Mouse (Mus musculus) left cerebral cortex, adult 2 months (tissue): ENCODE measurements around the gene Ccdc171. TPM values are rescaled to one million over a fixed set of nuclear protein-coding genes. Genes with fewer than 3 reads are reported as not detected.

Experiments used
- DNase-seq, 2 experiments: peaks; one replicate each; pipeline ENCODE4 v3.0.0; 2021 to 2022; ENCODE audit warnings: low spot score in 2 of 2, mixed read lengths in 1 of 2; ENCODE audit errors: extremely low spot score in 1 of 2
- H3K27ac ChIP-seq: fragments of 200-600 bp; 2 replicates; pipeline ENCODE4 v1.8.1; 2022
- H3K4me3 ChIP-seq: fragments of 200-600 bp; 2 replicates; pipeline ENCODE4 v1.8.1; 2022
- CTCF ChIP-seq: fragments of 200-600 bp; IDR thresholded peaks from 2 replicates; pipeline ENCODE4 v1.8.1; 2022; ENCODE audit warnings: antibody characterized with exemption, mild to moderate bottlenecking, moderate library complexity
- intact Hi-C: fragments of 180-260 bp; cut with DNase I; formaldehyde crosslinking; loops from one replicate; pipeline ENCODE4 v1.15.1; 2025
- total RNA-seq, 2 experiments: library from RNA; stranded (reverse); gene quantifications; 2 replicates each; pipeline ENCODE4 v1.2.3; 2021

Gene Ccdc171
- total RNA-seq, 2 experiments from 2014 or later, result 3.6 to 4.8 TPM

- intact Hi-C loops, result no loop called here
- H3K4me3 ChIP-seq, result no peak overlapping the region
- no peak for TF ChIP-seq CTCF
- H3K27ac ChIP-seq, result no peak overlapping the region
- no peak for DNase-seq
These were observed 304.5 kb downstream of the Ccdc171 start for GRCm38 (mm10) chr4:83829718-83830459.

- Histone ChIP-seq H3K27ac (no peak overlapping the region), H3K4me3 (no peak overlapping the region)
- DNase-seq, result no peak
- TF ChIP-seq CTCF, result no peak
- intact Hi-C loops, result no loop called here
These were observed 305.8 kb downstream of the Ccdc171 start for GRCm38 (mm10) chr4:83830891-83831880.

GRCm38 (mm10) chr4:83839077-83839476 is 313.7 kb downstream of the Ccdc171 start:
- no peak for TF ChIP-seq CTCF
- Histone ChIP-seq H3K4me3 (no peak overlapping the region), H3K27ac (no peak overlapping the region)
- DNase-seq, result no peak
- intact Hi-C loops, result no loop called here

GRCm38 (mm10) chr4:83846304-83846703 is 321.0 kb downstream of the Ccdc171 start:
- no peak for DNase-seq
- no peak for TF ChIP-seq CTCF
- H3K4me3 ChIP-seq, result no peak overlapping the region
- intact Hi-C loops, result no loop called here
- H3K27ac ChIP-seq, result no peak overlapping the region

GRCm38 (mm10) chr4:83853885-83854284 is 328.5 kb downstream of the Ccdc171 start:
- Histone ChIP-seq H3K4me3 (no peak overlapping the region), H3K27ac (no peak overlapping the region)
- TF ChIP-seq CTCF, result no peak
- intact Hi-C loops, result no loop called here
- DNase-seq, result no peak

- no peak for TF ChIP-seq CTCF
- no peak for DNase-seq
- no peak overlapping the region for H3K27ac ChIP-seq
- intact Hi-C loops, result no loop called here
- no peak overlapping the region for H3K4me3 ChIP-seq
These were observed 336.4 kb downstream of the Ccdc171 start for GRCm38 (mm10) chr4:83861706-83862105.

- intact Hi-C loops, result no loop called here
- no peak for TF ChIP-seq CTCF
- no peak for DNase-seq
- Histone ChIP-seq H3K27ac (no peak overlapping the region), H3K4me3 (no peak overlapping the region)
These were observed 336.9 kb downstream of the Ccdc171 start for GRCm38 (mm10) chr4:83862295-83862694.

- H3K27ac ChIP-seq, result no peak overlapping the region
- no peak overlapping the region for H3K4me3 ChIP-seq
- TF ChIP-seq CTCF, result peak; percentile 11
- DNase-seq, result no peak
- intact Hi-C loops, result no loop called here
These were observed 351.3 kb downstream of the Ccdc171 start for GRCm38 (mm10) chr4:83876600-83876999.

GRCm38 (mm10) chr4:83878236-83878635 is 352.9 kb downstream of the Ccdc171 start:
- TF ChIP-seq CTCF, result no peak
- DNase-seq, result no peak
- intact Hi-C loops, result no loop called here

GRCm38 (mm10) chr4:83888459-83889054 is 363.2 kb downstream of the Ccdc171 start:
- Histone ChIP-seq H3K4me3 (no peak overlapping the region), H3K27ac (no peak overlapping the region)
- no peak for DNase-seq
- intact Hi-C loops, result no loop called here
- TF ChIP-seq CTCF, result no peak

More at GRCm38 (mm10) chr4:83878236-83878635, 352.9 kb downstream of the Ccdc171 start:
- Histone ChIP-seq H3K4me3 (no peak overlapping the region), H3K27ac (no peak overlapping the region)

GRCm38 (mm10) chr4:83902081-83902645 is 376.8 kb downstream of the Ccdc171 start:
- no peak for DNase-seq
- no peak for TF ChIP-seq CTCF
- Histone ChIP-seq H3K4me3 (no peak overlapping the region), H3K27ac (no peak overlapping the region)
- intact Hi-C loops, result no loop called here

Other genes with a start within 250 kb of the Ccdc171 start
- gene Ttc39b, start 201.3 kb upstream of the Ccdc171 start, total RNA-seq, result 10 to 100 TPM; 65.1 to 66.7 TPM
- 10 to 100 TPM; 40.9 to 44.5 TPM for gene Snapc3, start 107.8 kb upstream of the Ccdc171 start, total RNA-seq
- 100 to 1,000 TPM; 197 to 199 TPM for gene Psip1, start 39.1 kb upstream of the Ccdc171 start, total RNA-seq